Mouse (Mus musculus): ENCODE measurements around the gene Dpf1. TPM values are rescaled to one million over a fixed set of nuclear protein-coding genes. Genes with fewer than 3 reads are reported as not detected.

The Dpf1 gene
- total and polyA plus RNA-seq, 3 experiments: 10.2 to 17.3 TPM; not detected in 1

DNA sequence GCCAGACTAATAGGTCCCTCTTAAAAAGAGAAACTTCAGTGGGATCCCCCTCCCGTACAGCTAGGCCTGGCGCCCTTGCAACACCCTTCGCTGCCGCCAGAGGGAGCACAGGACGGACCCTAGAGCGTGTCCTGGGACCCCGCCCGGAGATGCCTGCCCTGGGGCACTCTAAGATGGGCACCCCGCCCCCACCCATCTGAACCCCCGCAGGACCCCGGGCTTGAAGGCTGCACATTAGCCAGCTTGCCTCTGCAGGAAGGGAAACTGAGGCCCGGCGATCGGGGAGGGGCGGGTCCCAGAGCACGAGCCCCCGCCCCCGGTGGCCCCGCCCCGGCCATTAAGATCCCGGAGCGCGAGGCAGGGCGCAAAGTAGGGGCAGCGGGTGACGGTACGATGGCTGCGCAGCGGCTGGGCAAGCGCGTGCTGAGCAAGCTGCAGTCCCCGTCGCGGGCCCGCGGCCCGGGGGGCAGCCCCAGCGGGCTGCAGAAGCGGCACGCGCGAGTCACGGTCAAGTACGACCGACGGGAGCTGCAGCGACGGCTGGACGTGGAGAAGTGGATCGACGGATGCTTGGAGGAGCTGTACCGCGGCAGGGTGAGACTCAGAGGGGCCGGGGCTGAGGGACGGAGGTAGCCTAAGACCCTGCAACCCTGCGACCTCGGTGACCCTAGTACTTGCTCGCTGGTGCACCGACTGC lies 14.7 kb upstream of the Dpf1 start, which contains the start of gene Ppp1r14a (continued):
- TF ChIP-seq MAZ (IDR thresholded peaks at IDR 0.05; ENCODE audit: low read depth, low read length): peak; percentile 75; the same call in 1 of the 2 replicates
- peak; percentile 30 for TF ChIP-seq RAD21 (IDR thresholded peaks at IDR 0.05; ENCODE audit: low read depth, low read length)
- no peak for TF ChIP-seq TAL1 (IDR thresholded peaks at IDR 0.05; ENCODE audit: low read length)
- peak; percentile 42 for TF ChIP-seq NELFE (IDR thresholded peaks at IDR 0.05; ENCODE audit: low read depth, low read length)
- TF ChIP-seq MYB (IDR thresholded peaks at IDR 0.05; ENCODE audit: low read depth, low read length): no peak
- TF ChIP-seq HCFC1 (IDR thresholded peaks at IDR 0.05; ENCODE audit: low read depth, low read length): peak; percentile 43; the same call in 1 of the 2 replicates
- TF ChIP-seq ETS1 (IDR thresholded peaks at IDR 0.05; ENCODE audit: low read depth, low read length): no peak
- TF ChIP-seq USF1 (IDR thresholded peaks at IDR 0.05; ENCODE audit: low read depth, low read length): no peak
- no peak for TF ChIP-seq POLR2AphosphoS2 (IDR thresholded peaks at IDR 0.05; ENCODE audit: low read length)
- TF ChIP-seq E2F4 (IDR thresholded peaks at IDR 0.05; ENCODE audit: borderline replicate concordance, low read depth, low read length): no peak
- no peak for TF ChIP-seq USF2 (IDR thresholded peaks at IDR 0.05; ENCODE audit: borderline replicate concordance in 1 of 2, insufficient read depth in 1 of 2, low read depth in 1 of 2, low read length in 2 of 2)
- TF ChIP-seq ZC3H11A (IDR thresholded peaks at IDR 0.05; ENCODE audit: low read depth, low read length): peak; percentile 36; the same call in 1 of the 2 replicates
- TF ChIP-seq CTCF (IDR thresholded peaks at IDR 0.05 in 2 of 3, conservative IDR thresholded peaks at IDR 0.05 in 1 of 3; ENCODE audit: control insufficient read depth in 1 of 3, insufficient read depth in 1 of 3, low read depth in 2 of 3, low read length in 3 of 3, poor library complexity in 1 of 3, severe bottlenecking in 1 of 3): peak; percentile 77 to 91 (median 79)
- no peak for TF ChIP-seq ZKSCAN1 (IDR thresholded peaks at IDR 0.05; ENCODE audit: low read depth, low read length)
- TF ChIP-seq POLR2AphosphoS5 (IDR thresholded peaks at IDR 0.05; ENCODE audit: borderline replicate concordance, low read depth, low read length): no peak
- peak; percentile 71 for TF ChIP-seq SMC3 (IDR thresholded peaks at IDR 0.05; ENCODE audit: low read depth, low read length)
- TF ChIP-seq GABPA (IDR thresholded peaks at IDR 0.05; ENCODE audit: low read depth, low read length): no peak
- TF ChIP-seq BHLHE40 (IDR thresholded peaks at IDR 0.05; ENCODE audit: borderline replicate concordance, low read depth, low read length): 0 out of 2 replicates have a peak, but pooled peaks have one; percentile 30
- no peak for TF ChIP-seq RCOR1 (IDR thresholded peaks at IDR 0.05; ENCODE audit: low read depth, low read length)
- no peak for TF ChIP-seq CHD2 (IDR thresholded peaks at IDR 0.05; ENCODE audit: low read length)
- TF ChIP-seq MAFK (IDR thresholded peaks at IDR 0.05; ENCODE audit: borderline replicate concordance, low read depth, low read length): no peak
- TF ChIP-seq ZMIZ1 (IDR thresholded peaks at IDR 0.05; ENCODE audit: low read depth, low read length): 0 out of 2 replicates have a peak, but pooled peaks have one; percentile 42
- no peak for TF ChIP-seq MAX (IDR thresholded peaks at IDR 0.05; ENCODE audit: low read length)
- no peak for TF ChIP-seq UBTF (IDR thresholded peaks at IDR 0.05; ENCODE audit: borderline replicate concordance, insufficient read depth, low read depth, low read length)
